Mouse (Mus musculus) heart, embryonic 16.5 days (tissue): ENCODE data around the gene E130114P18Rik. TPM values are rescaled to one million over a fixed set of nuclear protein-coding genes. Genes with fewer than 3 reads are reported as not detected.

Experiments used
- ATAC-seq: fragments of 200-750 bp; cut with Nextera tagmentation; replicated peaks from 2 replicates; pipeline ENCODE4 v1.8.0; 2017; ENCODE audit warnings: moderate number of reproducible peaks; ENCODE audit not compliant: insufficient read depth, low FRiP score; ENCODE audit errors: extremely low read depth
- H3K27ac ChIP-seq: fragments of 300-500 bp; sonication (generic); 2 replicates; pipeline ENCODE4 v1.5.1; 2014; ENCODE audit warnings: mild to moderate bottlenecking, low read length, control low read depth, moderate library complexity
- H3K27me3 ChIP-seq: fragments of 300-500 bp; sonication (generic); 2 replicates; pipeline ENCODE4 v1.6.1; 2014; ENCODE audit warnings: low read length, mixed read lengths; ENCODE audit not compliant: control insufficient read depth, insufficient read depth
- H3K36me3 ChIP-seq: fragments of 300-500 bp; sonication (generic); 2 replicates; pipeline ENCODE4 v1.6.1; 2014; ENCODE audit not compliant: control insufficient read depth, insufficient read depth
- H3K4me1 ChIP-seq: fragments of 300-500 bp; sonication (generic); 2 replicates; pipeline ENCODE4 v1.6.1; 2014; ENCODE audit warnings: low read length, mixed read lengths; ENCODE audit not compliant: control insufficient read depth, insufficient read depth
- H3K4me2 ChIP-seq: fragments of 300-500 bp; sonication (generic); 2 replicates; pipeline ENCODE4 v1.6.1; 2014; ENCODE audit warnings: low read depth, mild to moderate bottlenecking, control low read depth, low read length
- H3K4me3 ChIP-seq: fragments of 300-500 bp; sonication (generic); 2 replicates; pipeline ENCODE4 v1.5.1; 2014; ENCODE audit warnings: mild to moderate bottlenecking, control low read depth, low read length
- H3K9ac ChIP-seq: fragments of 300-500 bp; sonication (generic); 2 replicates; pipeline ENCODE4 v1.6.1; 2014; ENCODE audit warnings: low read length, control low read depth
- H3K9me3 ChIP-seq: fragments of 300-500 bp; sonication (generic); replicated peaks from 2 replicates; pipeline ENCODE4 v1.6.1; 2016; ENCODE audit warnings: low read length; ENCODE audit not compliant: control insufficient read depth
- WGBS: fragments of 180-500 bp; shearing (Covaris S2); extraction: QIAGEN DNeasy Blood & Tissue Kit; methylation state at CpG from one replicate; pipeline ENCODE4 v1.1.7; 2014; 5-methylcytosine and 5-hydroxymethylcytosine counted together
- polyA plus RNA-seq: library from polyadenylated mRNA; unstranded; fragments of >200 nt; fragmentation: Nextera tagmentation; extraction: Ambion mirVana; gene quantifications from 2 replicates; pipeline ENCODE4 v1.2.1, GENCODE M21; 2015

Gene E130114P18Rik
- polyA plus RNA-seq, 1 experiment from 2014 or later, result 0.75 TPM

- H3K4me3 ChIP-seq, result no peak overlapping the region
- peaks cover 8% of the 10 kb centered on the region for H3K4me1 ChIP-seq
- no peak for ATAC-seq
- no peak overlapping the region for H3K9ac ChIP-seq
- no peak overlapping the region for H3K4me2 ChIP-seq
- H3K27ac ChIP-seq, result no peak overlapping the region
- no peaks in the 10 kb centered on the region for H3K27me3 ChIP-seq
- 74% methylated on average over 4 of the region's 4 CpGs for WGBS
- H3K36me3 ChIP-seq, result no peaks in the 10 kb centered on the region
- no peaks in the 10 kb centered on the region for H3K9me3 ChIP-seq
Measured at GRCm38 (mm10) chr4:97767025-97767424, 10.9 kb downstream of the E130114P18Rik start.

- Histone ChIP-seq H3K4me1 (0 out of 2 replicates have a peak, but pooled peaks cover 4% of the 10 kb centered on the region), H3K4me2 (no peak overlapping the region), H3K9ac (no peak overlapping the region), H3K36me3 (no peaks in the 10 kb centered on the region), H3K27ac (no peak overlapping the region), H3K9me3 (no peaks in the 10 kb centered on the region), H3K4me3 (no peak overlapping the region), H3K27me3 (no peaks in the 10 kb centered on the region)
- 78% methylated on average over 3 of the region's 3 CpGs for WGBS
- ATAC-seq, result no peak
Measured at GRCm38 (mm10) chr4:97766100-97766499, 11.8 kb downstream of the E130114P18Rik start.

DNA sequence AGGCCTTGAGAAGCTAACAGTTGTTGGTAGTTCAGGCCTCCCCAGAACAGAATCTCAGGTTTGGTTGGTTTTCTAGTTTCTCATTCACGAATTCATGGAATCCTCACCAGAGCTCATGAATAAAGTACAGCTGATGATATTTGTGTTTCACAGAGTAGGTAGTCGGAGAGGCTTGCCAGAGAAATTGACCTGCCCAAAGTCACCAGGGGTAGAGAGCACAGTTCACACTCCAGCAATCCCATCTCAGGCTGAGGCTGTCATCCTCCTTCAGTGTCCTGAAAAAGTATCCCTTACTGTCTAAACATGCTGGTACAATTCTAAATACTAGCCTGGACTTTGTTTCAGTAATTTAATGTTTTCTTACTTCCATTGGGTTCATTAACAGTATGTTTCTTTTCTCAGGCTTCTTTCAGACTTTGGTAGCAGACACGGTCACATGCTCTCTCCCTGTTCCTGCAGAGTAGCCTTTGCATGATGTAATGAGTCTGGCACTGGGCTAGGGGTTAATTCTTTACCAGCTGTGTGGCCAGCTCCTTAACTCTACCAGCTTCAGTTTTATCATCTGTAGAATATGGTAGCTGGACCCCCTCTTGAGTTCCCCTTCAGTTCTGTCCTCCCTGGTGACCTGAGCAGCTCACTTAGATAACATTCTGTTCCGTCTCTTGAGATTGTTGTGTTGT, 12.4 kb downstream of the E130114P18Rik start:
- Histone ChIP-seq H3K4me2 (no peak overlapping the region), H3K27me3 (no peaks in the 10 kb centered on the region), H3K36me3 (no peaks in the 10 kb centered on the region), H3K9me3 (no peaks in the 10 kb centered on the region), H3K27ac (no peak overlapping the region), H3K9ac (no peak overlapping the region), H3K4me3 (no peak overlapping the region), H3K4me1 (0 out of 2 replicates have a peak, but pooled peaks cover 3% of the 10 kb centered on the region)
- ATAC-seq, result no peak
- 64% methylated on average over 4 of the region's 4 CpGs for WGBS

DNA sequence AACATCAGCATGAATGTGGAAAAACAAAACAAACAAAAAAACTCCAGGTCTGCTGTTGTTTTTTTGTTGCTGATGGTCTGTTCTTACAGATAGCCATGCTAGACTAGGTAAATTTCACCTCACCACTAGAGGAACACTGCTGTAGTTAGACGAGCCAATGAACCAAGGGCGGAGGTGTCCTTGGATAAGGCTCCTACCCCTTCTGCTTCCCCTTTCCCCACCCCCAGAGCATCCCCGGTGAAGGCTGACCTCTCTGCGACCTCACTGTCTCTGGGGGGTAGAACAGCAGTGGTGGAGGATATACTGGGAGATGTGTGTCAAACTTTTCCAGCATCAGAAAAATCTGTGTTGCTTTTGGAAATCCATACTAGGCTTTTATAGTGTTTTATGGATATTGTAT, 13.3 kb downstream of the E130114P18Rik start:
- 20% methylated on average over 4 of the region's 4 CpGs for WGBS
- Histone ChIP-seq H3K4me2 (no peak overlapping the region), H3K4me1 (0 out of 2 replicates have a peak, but pooled peaks cover 3% of the 10 kb centered on the region), H3K27ac (no peak overlapping the region), H3K9ac (no peak overlapping the region), H3K4me3 (no peak overlapping the region), H3K27me3 (no peaks in the 10 kb centered on the region), H3K36me3 (no peaks in the 10 kb centered on the region), H3K9me3 (no peaks in the 10 kb centered on the region)
- ATAC-seq, result no peak

DNA sequence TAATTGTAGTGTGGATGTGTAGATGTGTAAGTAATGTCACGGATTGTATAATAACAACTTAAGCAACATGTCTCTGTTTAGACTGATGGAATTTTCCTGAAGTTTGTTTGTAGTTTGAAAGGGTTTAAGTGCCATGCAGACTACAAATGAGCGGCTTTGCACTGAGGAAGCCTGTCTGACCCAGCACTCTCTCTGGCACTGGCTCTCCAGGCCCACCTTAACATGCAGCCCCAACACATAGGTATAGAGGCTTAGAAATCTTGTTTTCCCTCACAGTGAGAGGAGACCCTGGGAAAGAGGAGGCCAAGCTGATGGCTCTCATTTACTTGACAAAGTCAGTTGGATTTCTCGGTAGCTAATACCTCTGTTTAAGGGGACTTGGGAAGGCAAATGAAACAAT, 19.2 kb downstream of the E130114P18Rik start:
- Histone ChIP-seq H3K36me3 (no peaks in the 10 kb centered on the region), H3K27ac (peak overlapping the region; percentile 92), H3K9me3 (no peaks in the 10 kb centered on the region), H3K4me3 (peak overlapping the region; percentile 78), H3K27me3 (no peaks in the 10 kb centered on the region), H3K4me2 (peak overlapping the region; percentile 82), H3K9ac (peak overlapping the region; percentile 85), H3K4me1 (peaks cover 18% of the 10 kb centered on the region)
- WGBS, result 66% methylated on average over 3 of the region's 3 CpGs
- no peak for ATAC-seq

DNA sequence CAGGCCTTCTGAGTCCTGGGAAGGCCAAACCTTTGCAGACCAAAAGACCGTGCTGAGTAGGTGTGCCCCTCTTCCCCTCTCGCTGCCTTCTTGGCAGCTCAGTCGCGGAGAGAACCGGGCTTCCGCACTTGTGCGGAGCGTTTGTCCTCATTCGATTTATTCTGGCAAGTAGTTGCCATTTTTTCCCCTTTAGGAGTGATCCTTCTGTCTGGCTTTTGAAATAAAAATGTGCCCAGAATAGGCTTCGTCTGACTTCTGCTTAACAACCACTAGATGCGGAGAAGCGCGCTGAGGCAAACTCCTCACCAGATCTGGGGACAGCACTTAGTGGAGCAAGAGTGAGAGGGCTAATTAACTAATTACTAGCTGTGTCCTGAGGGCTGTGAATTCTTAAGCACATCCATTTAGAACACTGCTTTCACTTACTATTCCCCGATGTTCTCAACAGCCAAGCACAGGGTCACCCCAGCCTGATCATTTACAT, 19.9 kb downstream of the E130114P18Rik start:
- Histone ChIP-seq H3K4me2 (peak overlapping the region; percentile 82), H3K4me3 (peak overlapping the region; percentile 78), H3K36me3 (no peaks in the 10 kb centered on the region), H3K9ac (peak overlapping the region; percentile 85), H3K27ac (peak overlapping the region; percentile 92), H3K4me1 (peaks cover 18% of the 10 kb centered on the region), H3K27me3 (no peaks in the 10 kb centered on the region), H3K9me3 (no peaks in the 10 kb centered on the region)
- ATAC-seq, result peak; percentile 46; the same call in 1 of the 2 replicates
- WGBS, result under 1% methylated on average over 14 of the region's 14 CpGs

GRCm38 (mm10) chr4:97757207-97757977, 20.5 kb downstream of the E130114P18Rik start:
- under 1% methylated on average over 38 of the region's 38 CpGs for WGBS
- ATAC-seq, result peak; percentile 66

DNA sequence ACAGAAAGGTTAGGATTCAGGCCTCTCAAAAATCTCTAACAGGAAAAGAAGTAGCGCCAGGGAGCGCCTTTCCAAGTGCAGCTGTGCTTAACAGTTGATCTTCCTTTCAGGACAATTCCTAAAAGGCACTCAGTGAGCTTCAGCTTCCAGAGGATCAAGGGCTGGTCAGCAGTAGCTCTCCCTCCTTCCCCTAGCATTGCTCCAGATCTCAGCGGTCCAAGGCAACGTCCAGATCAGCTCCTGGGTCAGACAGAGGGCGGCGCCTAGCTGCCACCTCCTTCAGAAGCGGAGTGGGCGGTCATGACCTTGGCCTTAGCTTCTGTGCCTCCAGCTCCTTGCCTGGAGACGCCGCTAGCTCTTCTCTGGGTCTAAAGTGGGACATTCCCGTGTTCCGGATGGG, 23.6 kb downstream of the E130114P18Rik start:
- H3K4me2 ChIP-seq, result peak overlapping the region; percentile 50
- peaks cover 31% of the 10 kb centered on the region for H3K4me1 ChIP-seq
- H3K27ac ChIP-seq, result peak overlapping the region; percentile 73
- H3K4me3 ChIP-seq, result no peak overlapping the region; the same call in 1 of the 2 replicates
- 16% methylated on average over 12 of the region's 12 CpGs for WGBS
- no peaks in the 10 kb centered on the region for H3K36me3 ChIP-seq
- H3K27me3 ChIP-seq, result no peaks in the 10 kb centered on the region
- H3K9ac ChIP-seq, result peak overlapping the region; percentile 66
- ATAC-seq, result no peak
- H3K9me3 ChIP-seq, result no peaks in the 10 kb centered on the region

More at GRCm38 (mm10) chr4:97757207-97757977, 20.5 kb downstream of the E130114P18Rik start:
- Histone ChIP-seq H3K9ac (peak overlapping the region; percentile 85), H3K9me3 (no peaks in the 10 kb centered on the region), H3K4me1 (peaks cover 24% of the 10 kb centered on the region), H3K27me3 (no peaks in the 10 kb centered on the region), H3K4me2 (peak overlapping the region; percentile 82), H3K4me3 (peak overlapping the region; percentile 78), H3K27ac (peak overlapping the region; percentile 92), H3K36me3 (no peaks in the 10 kb centered on the region)

DNA sequence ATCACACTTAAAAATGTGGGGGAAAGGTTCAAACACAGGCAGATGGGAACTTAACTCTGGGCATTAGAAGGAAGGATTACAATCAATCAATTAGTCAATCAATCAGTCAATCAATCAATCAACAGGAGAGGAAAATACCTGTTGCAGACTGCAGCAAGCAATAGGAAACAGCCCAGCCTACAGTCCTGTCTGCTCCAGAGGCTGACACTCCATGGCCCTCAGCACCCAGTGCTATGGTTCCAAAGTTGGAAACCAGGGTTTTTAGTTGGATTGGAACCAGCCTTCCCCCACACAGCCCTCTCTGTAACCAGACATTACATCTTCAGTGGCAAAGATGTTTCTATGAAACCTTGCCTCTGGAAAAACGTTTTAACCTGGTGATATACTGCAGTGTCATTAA, 24.4 kb downstream of the E130114P18Rik start:
- no peak for ATAC-seq
- Histone ChIP-seq H3K4me2 (no peak overlapping the region), H3K27me3 (no peaks in the 10 kb centered on the region), H3K27ac (peak overlapping the region; percentile 73), H3K36me3 (no peaks in the 10 kb centered on the region), H3K9ac (peak overlapping the region; percentile 66; the same call in 1 of the 2 replicates), H3K9me3 (no peaks in the 10 kb centered on the region), H3K4me3 (no peak overlapping the region), H3K4me1 (peaks cover 29% of the 10 kb centered on the region)
- 33% methylated on average over 1 of the region's 1 CpGs for WGBS
